Mouse (Mus musculus) MEL (cell line): ENCODE data around the gene Gm49403. TPM values are rescaled to one million over a fixed set of nuclear protein-coding genes. Genes with fewer than 3 reads are reported as not detected.

Experiments used
- DNase-seq: peaks from one replicate; pipeline ENCODE4 v3.0.0; 2011; ENCODE audit warnings: low read depth, low spot score
- H3K27ac ChIP-seq: 2 replicates; pipeline ENCODE4 v1.5.1; 2012; ENCODE audit warnings: low read depth, mild to moderate bottlenecking, control low read depth, low read length, moderate library complexity; ENCODE audit not compliant: control insufficient read depth
- H3K27me3 ChIP-seq, 2 experiments: fragments of 150-350 bp in 1 of 2; sonication (generic) in 1 of 2; 2 replicates each; pipeline ENCODE4 v1.6.1; 2012; ENCODE audit warnings: low read length in 2 of 2, mild to moderate bottlenecking in 2 of 2, improper control_type of control experiment in 1 of 2, moderate library complexity in 1 of 2; ENCODE audit not compliant: insufficient read depth in 2 of 2, control insufficient read depth in 1 of 2
- H3K36me3 ChIP-seq, 2 experiments: 2 replicates each; pipeline ENCODE4 v1.6.1; 2012 to 2014; ENCODE audit warnings: low read length in 2 of 2, improper control_type of control experiment in 1 of 2, inconsistent platforms in 1 of 2, mild to moderate bottlenecking in 1 of 2; ENCODE audit not compliant: insufficient read depth in 2 of 2, control insufficient read depth in 1 of 2
- H3K4me1 ChIP-seq, 2 experiments: fragments of 150-350 bp in 1 of 2; sonication (generic) in 1 of 2; 2 replicates each; pipeline ENCODE4 v1.6.1; 2012; ENCODE audit warnings: low read length in 2 of 2, improper control_type of control experiment in 1 of 2, mild to moderate bottlenecking in 1 of 2; ENCODE audit not compliant: insufficient read depth in 2 of 2, control insufficient read depth in 1 of 2
- H3K4me3 ChIP-seq, 2 experiments: fragments of 150-350 bp in 1 of 2; sonication (generic) in 1 of 2; 2 replicates each; pipeline ENCODE4 v1.5.1; 2012; ENCODE audit warnings: low read depth in 2 of 2, low read length in 2 of 2, mild to moderate bottlenecking in 2 of 2, moderate library complexity in 2 of 2, control low read depth in 1 of 2, improper control_type of control experiment in 1 of 2; ENCODE audit not compliant: control insufficient read depth in 1 of 2, insufficient read depth in 1 of 2
- H3K79me2 ChIP-seq: 2 replicates; pipeline ENCODE4 v1.6.1; 2012; ENCODE audit warnings: mild to moderate bottlenecking, low read length, moderate library complexity; ENCODE audit not compliant: control insufficient read depth, poor library complexity, insufficient read depth
- H3K9ac ChIP-seq: 2 replicates; pipeline ENCODE4 v1.6.1; 2012; ENCODE audit warnings: low read depth, mild to moderate bottlenecking, control low read depth, low read length, moderate library complexity; ENCODE audit not compliant: control insufficient read depth, poor library complexity, severe bottlenecking
- H3K9me3 ChIP-seq: fragments of 150-350 bp; sonication (generic); replicated peaks from 2 replicates; pipeline ENCODE4 v1.6.1; 2012; ENCODE audit warnings: mild to moderate bottlenecking, low read length, improper control_type of control experiment, moderate library complexity; ENCODE audit not compliant: insufficient read depth
- BHLHE40 ChIP-seq: IDR thresholded peaks from 2 replicates; pipeline ENCODE4 v1.6.1; 2012; ENCODE audit warnings: low read depth, mild to moderate bottlenecking, inconsistent platforms, low read length, improper control_type of control experiment, borderline replicate concordance
- CHD1 ChIP-seq: IDR thresholded peaks from 2 replicates; pipeline ENCODE4 v1.6.1; 2012; ENCODE audit warnings: low read depth, mild to moderate bottlenecking, inconsistent platforms, low read length, improper control_type of control experiment
- CHD2 ChIP-seq: IDR thresholded peaks from 2 replicates; pipeline ENCODE4 v1.6.1; 2011; ENCODE audit warnings: low read length, improper control_type of control experiment
- CTCF ChIP-seq, 3 experiments: IDR thresholded peaks in 2 of 3; conservative IDR thresholded peaks in 1 of 3; 2 replicates each; pipeline ENCODE4 v1.5.1; 2011 to 2012; ENCODE audit warnings: low read length in 3 of 3, low read depth in 2 of 3, mild to moderate bottlenecking in 2 of 3, improper control_type of control experiment in 1 of 3, inconsistent platforms in 1 of 3, mixed read lengths in 1 of 3, moderate library complexity in 1 of 3; ENCODE audit not compliant: control insufficient read depth in 1 of 3, insufficient read depth in 1 of 3, poor library complexity in 1 of 3, severe bottlenecking in 1 of 3
- E2F4 ChIP-seq: IDR thresholded peaks from 2 replicates; pipeline ENCODE4 v1.6.1; 2011; ENCODE audit warnings: low read depth, low read length, improper control_type of control experiment, borderline replicate concordance
- GATA1 ChIP-seq: IDR thresholded peaks from 2 replicates; pipeline ENCODE4 v1.6.1; 2011; ENCODE audit warnings: low read depth, low read length, improper control_type of control experiment
- HCFC1 ChIP-seq: IDR thresholded peaks from 2 replicates; pipeline ENCODE4 v1.6.1; 2012; ENCODE audit warnings: low read depth, mild to moderate bottlenecking, inconsistent platforms, low read length, improper control_type of control experiment, moderate library complexity
- MAX ChIP-seq: IDR thresholded peaks from 2 replicates; pipeline ENCODE4 v1.6.1; 2011; ENCODE audit warnings: low read length, improper control_type of control experiment
- MAZ ChIP-seq: IDR thresholded peaks from 2 replicates; pipeline ENCODE4 v1.6.1; 2012; ENCODE audit warnings: low read depth, mild to moderate bottlenecking, inconsistent platforms, low read length, improper control_type of control experiment
- MYB ChIP-seq: IDR thresholded peaks from 2 replicates; pipeline ENCODE4 v1.6.1; 2011; ENCODE audit warnings: mild to moderate bottlenecking, low read depth, low read length, improper control_type of control experiment
- POLR2A ChIP-seq, 2 experiments: IDR thresholded peaks; 2 replicates each; pipeline ENCODE4 v1.6.1; 2011 to 2012; ENCODE audit warnings: low read length in 2 of 2, mild to moderate bottlenecking in 2 of 2, control low read depth in 1 of 2, improper control_type of control experiment in 1 of 2, low read depth in 1 of 2, moderate library complexity in 1 of 2; ENCODE audit not compliant: control insufficient read depth in 1 of 2, insufficient read depth in 1 of 2, poor library complexity in 1 of 2
- POLR2AphosphoS2 ChIP-seq: IDR thresholded peaks from 2 replicates; pipeline ENCODE4 v1.6.1; 2011; ENCODE audit warnings: low read length, improper control_type of control experiment
- POLR2AphosphoS5 ChIP-seq: IDR thresholded peaks from 2 replicates; pipeline ENCODE4 v1.6.1; 2012; ENCODE audit warnings: low read depth, borderline replicate concordance, mild to moderate bottlenecking, inconsistent platforms, low read length, moderate library complexity, mixed read lengths
- RAD21 ChIP-seq: IDR thresholded peaks from 2 replicates; pipeline ENCODE4 v1.6.1; 2011; ENCODE audit warnings: mild to moderate bottlenecking, low read depth, low read length, improper control_type of control experiment
- RCOR1 ChIP-seq: IDR thresholded peaks from 2 replicates; pipeline ENCODE4 v1.6.1; 2012; ENCODE audit warnings: low read depth, mild to moderate bottlenecking, inconsistent platforms, low read length, improper control_type of control experiment
- SIN3A ChIP-seq: IDR thresholded peaks from 2 replicates; pipeline ENCODE4 v1.6.1; 2012; ENCODE audit warnings: low read length, improper control_type of control experiment, inconsistent platforms
- TCF12 ChIP-seq: IDR thresholded peaks from 2 replicates; pipeline ENCODE4 v1.6.1; 2014; ENCODE audit warnings: low read depth, mild to moderate bottlenecking, inconsistent platforms, low read length, improper control_type of control experiment, moderate library complexity
- UBTF ChIP-seq: IDR thresholded peaks from 2 replicates; pipeline ENCODE4 v1.6.1; 2012; ENCODE audit warnings: low read depth, mild to moderate bottlenecking, inconsistent platforms, low read length, improper control_type of control experiment, moderate library complexity, borderline replicate concordance; ENCODE audit not compliant: insufficient read depth
- USF1 ChIP-seq: IDR thresholded peaks from 2 replicates; pipeline ENCODE4 v1.6.1; 2014; ENCODE audit warnings: low read depth, mild to moderate bottlenecking, inconsistent platforms, low read length, improper control_type of control experiment, moderate library complexity
- ZMIZ1 ChIP-seq: IDR thresholded peaks from 2 replicates; pipeline ENCODE4 v1.6.1; 2012; ENCODE audit warnings: low read depth, mild to moderate bottlenecking, inconsistent platforms, low read length, improper control_type of control experiment, moderate library complexity
- polyA plus RNA-seq, 2 experiments: library from polyadenylated mRNA; stranded (reverse) in 1 of 2; unstranded in 1 of 2; fragments of >175 nt in 1 of 2; fragments of >200 nt in 1 of 2; gene quantifications; 2 replicates each; pipeline versions ENCODE4 v1.2.1 to v1.2.4; 2012; ENCODE audit warnings: low replicate concordance in 2 of 2, low read depth in 1 of 2; ENCODE audit not compliant: insufficient read length in 2 of 2, insufficient read depth in 1 of 2, missing spikeins in 1 of 2
- total RNA-seq: library from RNA; depleted of rRNA; stranded (reverse); fragments of 300-350 nt; gene quantifications from 2 replicates; pipeline ENCODE4 v1.2.3, GENCODE M21; 2012

Gene Gm49403
- total and polyA plus RNA-seq, 3 experiments: not detected

GRCm38 (mm10) chr19:8914212-8914611 lies 30.5 kb downstream of the Gm49403 start:
- Histone ChIP-seq H3K27me3 (no peaks in the 10 kb centered on the region), H3K36me3 (peaks cover 0 to 21% of the 10 kb centered on the region in 2 experiments; a peak in 3 of 4 replicates), H3K9ac (no peak overlapping the region), H3K9me3 (no peaks in the 10 kb centered on the region), H3K4me3 (no peak overlapping the region), H3K79me2 (no peaks in the 10 kb centered on the region), H3K4me1 (no peaks in the 10 kb centered on the region), H3K27ac (no peak overlapping the region)
- DNase-seq: no peak
- no peak for TF ChIP-seq CHD2
- TF ChIP-seq MAZ: no peak
- no peak for TF ChIP-seq CTCF (IDR thresholded peaks at IDR 0.05 in 2 of 3, conservative IDR thresholded peaks at IDR 0.05 in 1 of 3; ENCODE audit: control insufficient read depth in 1 of 3, insufficient read depth in 1 of 3, low read depth in 2 of 3, low read length in 3 of 3, poor library complexity in 1 of 3, severe bottlenecking in 1 of 3)
- TF ChIP-seq ZMIZ1: no peak
- no peak for TF ChIP-seq RAD21
- TF ChIP-seq TCF12: no peak
- no peak for TF ChIP-seq BHLHE40
- no peak for TF ChIP-seq POLR2AphosphoS5
- no peak for TF ChIP-seq SIN3A
- no peak for TF ChIP-seq UBTF
- no peak for TF ChIP-seq HCFC1
- no peak for TF ChIP-seq E2F4
- TF ChIP-seq GATA1: no peak
- TF ChIP-seq POLR2AphosphoS2: no peak
- TF ChIP-seq POLR2A (IDR thresholded peaks at IDR 0.05; ENCODE audit: control insufficient read depth in 1 of 2, insufficient read depth in 1 of 2, low read depth in 1 of 2, low read length in 2 of 2, poor library complexity in 1 of 2): no peak
- TF ChIP-seq RCOR1: no peak
- no peak for TF ChIP-seq MYB
- no peak for TF ChIP-seq MAX
- TF ChIP-seq USF1: no peak
- no peak for TF ChIP-seq CHD1
- TF ChIP-seq, all 39 proteins: peak for 0

DNA sequence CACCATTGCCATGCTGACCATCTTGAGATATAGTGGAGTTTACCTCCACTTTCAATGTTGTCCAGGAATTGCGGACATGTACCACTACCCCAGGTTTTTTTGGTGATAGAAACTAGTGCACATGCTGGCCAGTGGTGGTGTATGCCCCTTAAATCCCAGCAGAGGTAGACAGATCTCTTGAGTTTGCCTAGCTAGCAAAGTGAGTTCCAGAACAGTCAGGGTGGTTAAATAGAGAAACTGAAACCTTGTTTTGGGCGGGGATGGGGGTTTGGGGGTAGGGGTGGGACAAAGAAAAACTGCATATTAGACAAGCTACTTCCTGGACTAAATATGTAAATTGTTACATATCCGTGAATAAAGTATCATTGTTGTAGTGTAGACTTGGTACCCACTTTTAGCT lies 35.3 kb downstream of the Gm49403 start:
- peaks cover 16% of the 10 kb centered on the region for H3K79me2 ChIP-seq
- DNase-seq: no peak
- H3K4me1 ChIP-seq: peaks cover 8 to 10% of the 10 kb centered on the region in 2 experiments; a peak in 3 of 4 replicates
- peaks cover 4 to 13% of the 10 kb centered on the region in 2 experiments for H3K36me3 ChIP-seq
- no peak for TF ChIP-seq GATA1
- TF ChIP-seq TCF12: no peak
- TF ChIP-seq, all 39 proteins: peak for 0
- Histone ChIP-seq H3K4me3 (no peak overlapping the region), H3K9ac (no peak overlapping the region), H3K27ac (no peak overlapping the region), H3K9me3 (no peaks in the 10 kb centered on the region), H3K27me3 (no peaks in the 10 kb centered on the region)
